Mouse (Mus musculus) MEL (cell line): ENCODE results near the gene Tmem260.

ENCODE experiments used
- CTCF ChIP-seq, 3 experiments: IDR thresholded peaks in 2 of 3; conservative IDR thresholded peaks in 1 of 3; 2 replicates each; pipeline ENCODE4 v1.5.1; 2011 to 2012; ENCODE audit warnings: low read length in 3 of 3, low read depth in 2 of 3, mild to moderate bottlenecking in 2 of 3, improper control_type of control experiment in 1 of 3, inconsistent platforms in 1 of 3, mixed read lengths in 1 of 3, moderate library complexity in 1 of 3; ENCODE audit not compliant: control insufficient read depth in 1 of 3, insufficient read depth in 1 of 3, poor library complexity in 1 of 3, severe bottlenecking in 1 of 3
- GATA1 ChIP-seq: IDR thresholded peaks from 2 replicates; pipeline ENCODE4 v1.6.1; 2011; ENCODE audit warnings: low read depth, low read length, improper control_type of control experiment
- POLR2A ChIP-seq, 2 experiments: IDR thresholded peaks; 2 replicates each; pipeline ENCODE4 v1.6.1; 2011 to 2012; ENCODE audit warnings: low read length in 2 of 2, mild to moderate bottlenecking in 2 of 2, control low read depth in 1 of 2, improper control_type of control experiment in 1 of 2, low read depth in 1 of 2, moderate library complexity in 1 of 2; ENCODE audit not compliant: control insufficient read depth in 1 of 2, insufficient read depth in 1 of 2, poor library complexity in 1 of 2
- USF2 ChIP-seq, 2 experiments: IDR thresholded peaks; 2 replicates each; pipeline ENCODE4 v1.6.1; 2011 to 2012; ENCODE audit warnings: improper control_type of control experiment in 2 of 2, low read length in 2 of 2, borderline replicate concordance in 1 of 2, inconsistent platforms in 1 of 2, low read depth in 1 of 2, mild to moderate bottlenecking in 1 of 2; ENCODE audit not compliant: insufficient read depth in 1 of 2
- ZNF384 ChIP-seq: IDR thresholded peaks from 2 replicates; pipeline ENCODE4 v1.6.1; 2012; ENCODE audit warnings: low read depth, mild to moderate bottlenecking, inconsistent platforms, low read length, improper control_type of control experiment

- TF ChIP-seq ZNF384: no peak
- no peak for TF ChIP-seq CTCF (IDR thresholded peaks at IDR 0.05 in 2 of 3, conservative IDR thresholded peaks at IDR 0.05 in 1 of 3; ENCODE audit: control insufficient read depth in 1 of 3, insufficient read depth in 1 of 3, low read depth in 2 of 3, low read length in 3 of 3, poor library complexity in 1 of 3, severe bottlenecking in 1 of 3)
- TF ChIP-seq POLR2A (IDR thresholded peaks at IDR 0.05; ENCODE audit: control insufficient read depth in 1 of 2, insufficient read depth in 1 of 2, low read depth in 1 of 2, low read length in 2 of 2, poor library complexity in 1 of 2): no peak
- no peak for TF ChIP-seq GATA1
- no peak for TF ChIP-seq USF2 (IDR thresholded peaks at IDR 0.05; ENCODE audit: borderline replicate concordance in 1 of 2, insufficient read depth in 1 of 2, low read depth in 1 of 2, low read length in 2 of 2)
These were observed 7.5 kb downstream of the Tmem260 start for GRCm38 (mm10) chr14:48453411-48453810.
